Mouse (Mus musculus) gastrocnemius, postnatal 10 days (tissue): Measurements from ENCODE around the gene Klhl24. TPM values are rescaled to one million over a fixed set of nuclear protein-coding genes. Genes with fewer than 3 reads are reported as not detected.

Experiments
- DNase-seq: peaks from one replicate; pipeline ENCODE4 v3.0.0; 2021; ENCODE audit warnings: mixed read lengths
- total RNA-seq, 2 experiments: library from RNA; stranded (reverse); gene quantifications; 2 replicates each; pipeline ENCODE4 v1.2.3; 2021

The Klhl24 gene
- total RNA-seq, 2 experiments from 2014 or later = 189 to 190 TPM

GRCm38 (mm10) chr16:20140772-20141531 lies 43.6 kb downstream of the Klhl24 start, which contains the start of gene Yeats2:
Gene Yeats2, plus strand, starts transcription at chr16:20141063.
- DNase-seq = peak; percentile 79

DNA sequence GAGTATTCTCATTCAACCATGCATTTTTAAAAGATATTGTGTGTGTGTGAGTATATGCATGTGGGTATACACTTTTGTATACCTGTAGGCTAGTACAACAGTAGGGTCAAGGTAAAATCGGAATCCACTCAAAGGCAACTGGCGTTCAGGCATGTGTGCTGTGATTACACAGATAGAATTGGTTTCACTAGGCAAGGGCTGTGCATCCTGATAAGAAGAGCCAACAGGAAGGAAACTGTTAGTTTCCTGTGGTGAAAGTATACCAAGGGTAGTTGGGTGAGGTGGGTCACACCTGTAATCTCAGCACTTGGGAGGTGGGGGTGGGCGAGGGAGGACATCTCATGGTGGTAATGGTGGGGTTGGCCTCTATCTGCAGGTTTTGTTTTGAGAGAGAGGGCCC lies 47.2 kb downstream of the Klhl24 start:
- DNase-seq = no peak

GRCm38 (mm10) chr16:20151991-20152390 lies 54.6 kb downstream of the Klhl24 start:
- no peak for DNase-seq

GRCm38 (mm10) chr16:20153742-20154141 lies 56.4 kb downstream of the Klhl24 start:
- no peak for DNase-seq

GRCm38 (mm10) chr16:20160130-20160529 lies 62.8 kb downstream of the Klhl24 start:
- DNase-seq = no peak

GRCm38 (mm10) chr16:20169071-20169470 lies 71.7 kb downstream of the Klhl24 start:
- DNase-seq = no peak

DNA sequence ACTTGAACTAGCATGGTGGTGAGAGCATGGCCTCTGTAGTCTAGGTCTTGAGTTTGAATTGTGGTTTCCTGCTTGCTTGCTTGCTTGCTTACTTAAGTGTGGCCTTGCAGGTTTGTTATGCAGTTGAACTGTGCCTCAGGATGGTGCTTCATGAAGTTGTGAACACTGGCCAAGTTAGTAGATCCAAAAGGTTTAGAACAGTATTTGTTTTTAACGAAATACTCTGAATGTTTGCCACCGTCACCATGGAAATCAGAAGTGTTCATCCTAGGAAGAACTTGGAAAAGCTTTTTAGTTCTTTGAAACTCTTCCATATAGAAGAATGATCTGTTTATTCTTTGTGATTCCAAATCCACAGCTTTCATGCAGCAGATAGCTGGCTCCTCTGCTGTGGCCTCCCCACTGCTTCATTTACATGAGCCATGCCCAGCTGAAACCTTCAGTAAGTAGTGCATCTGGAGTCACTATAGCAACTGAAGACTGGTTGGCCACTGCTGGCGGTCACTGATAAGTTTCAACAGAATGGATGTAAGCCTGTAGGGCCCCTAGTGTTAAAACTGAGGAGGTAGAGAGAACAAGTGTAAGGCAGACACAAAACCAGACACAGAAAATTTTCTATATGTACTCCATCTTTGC lies 72.2 kb downstream of the Klhl24 start:
- no peak for DNase-seq

Other genes starting within 250 kb of the Klhl24 start
- gene Klhl6, start 114.5 kb upstream of the Klhl24 start, total RNA-seq = 1 to 10 TPM; 3.3 to 5.4 TPM
- gene Yeats2, start 43.5 kb downstream of the Klhl24 start, total RNA-seq = 10 to 100 TPM; 18.1 to 29.7 TPM
- 1 to 10 TPM; 1.3 to 1.8 TPM for gene Map6d1, start 143.8 kb downstream of the Klhl24 start, total RNA-seq
- gene Parl, start 204.8 kb downstream of the Klhl24 start, total RNA-seq = 10 to 100 TPM; 83.2 to 83.4 TPM
- gene Cyp2ab1, start 227.9 kb downstream of the Klhl24 start, total RNA-seq = not detected